Mouse (Mus musculus): ENCODE data around the gene Eftud2. TPM values are rescaled to one million over a fixed set of nuclear protein-coding genes. Genes with fewer than 3 reads are reported as not detected.

Gene Eftud2
- polyA plus RNA-seq, 1 experiment from 2014 or later: 114 TPM

GRCm38 (mm10) chr11:102818121-102819020, 62.4 kb downstream of the Eftud2 start:
- WGBS: under 1% methylated on average over 78 of the region's 92 CpGs
- H3K36me3 ChIP-seq (ENCODE audit: control insufficient read depth, insufficient read depth): no peaks in the 10 kb centered on the region
- peak overlapping the region; percentile 99 for H3K9ac ChIP-seq (ENCODE audit: low read length)
- peak overlapping the region; percentile 98 for H3K27ac ChIP-seq (ENCODE audit: low read length)
- H3K4me3 ChIP-seq (ENCODE audit: low read length): peak overlapping the region; percentile 76
- H3K27me3 ChIP-seq (ENCODE audit: control insufficient read depth, insufficient read depth, low read length): no peaks in the 10 kb centered on the region
- H3K4me1 ChIP-seq (ENCODE audit: control insufficient read depth, insufficient read depth, low read length): peaks cover 26% of the 10 kb centered on the region
- peak overlapping the region; percentile 73 for H3K4me2 ChIP-seq (ENCODE audit: low read depth, low read length)
- H3K9me3 ChIP-seq (replicated peaks; ENCODE audit: control insufficient read depth, low read length): no peaks in the 10 kb centered on the region
- peak; percentile 53 for ATAC-seq (replicated peaks; ENCODE audit: extremely low read depth, insufficient read depth, low FRiP score)

DNA sequence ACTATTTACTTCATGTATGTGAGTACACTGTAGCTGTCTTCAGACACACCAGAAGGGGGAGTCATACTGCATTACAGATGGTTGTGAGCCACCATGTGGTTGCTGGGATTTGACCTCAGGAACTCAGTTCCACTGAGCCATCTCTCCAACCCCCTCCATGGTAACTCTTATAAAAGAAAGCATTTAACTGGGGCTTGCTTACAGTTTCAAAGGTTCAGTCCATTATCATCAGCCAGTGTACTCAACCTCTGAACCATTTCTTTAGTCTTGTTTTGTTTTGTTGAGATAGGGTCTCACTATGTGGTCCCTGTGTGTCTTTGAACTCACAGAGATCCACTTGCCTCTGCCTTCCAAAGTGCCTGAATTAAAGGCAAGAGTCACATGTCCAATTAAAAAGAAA, 65.9 kb downstream of the Eftud2 start:
- H3K4me1 ChIP-seq (ENCODE audit: control insufficient read depth, insufficient read depth, low read length): peaks cover 33% of the 10 kb centered on the region
- H3K36me3 ChIP-seq (ENCODE audit: control insufficient read depth, insufficient read depth): no peaks in the 10 kb centered on the region
- H3K4me2 ChIP-seq (ENCODE audit: low read depth, low read length): no peak overlapping the region
- H3K4me3 ChIP-seq (ENCODE audit: low read length): no peak overlapping the region
- no peak overlapping the region for H3K9ac ChIP-seq (ENCODE audit: low read length)
- no peak overlapping the region; the same call in 1 of the 2 replicates for H3K27ac ChIP-seq (ENCODE audit: low read length)
- no peaks in the 10 kb centered on the region for H3K27me3 ChIP-seq (ENCODE audit: control insufficient read depth, insufficient read depth, low read length)
- no peaks in the 10 kb centered on the region for H3K9me3 ChIP-seq (replicated peaks; ENCODE audit: control insufficient read depth, low read length)
- no peak for ATAC-seq (replicated peaks; ENCODE audit: extremely low read depth, insufficient read depth, low FRiP score)

DNA sequence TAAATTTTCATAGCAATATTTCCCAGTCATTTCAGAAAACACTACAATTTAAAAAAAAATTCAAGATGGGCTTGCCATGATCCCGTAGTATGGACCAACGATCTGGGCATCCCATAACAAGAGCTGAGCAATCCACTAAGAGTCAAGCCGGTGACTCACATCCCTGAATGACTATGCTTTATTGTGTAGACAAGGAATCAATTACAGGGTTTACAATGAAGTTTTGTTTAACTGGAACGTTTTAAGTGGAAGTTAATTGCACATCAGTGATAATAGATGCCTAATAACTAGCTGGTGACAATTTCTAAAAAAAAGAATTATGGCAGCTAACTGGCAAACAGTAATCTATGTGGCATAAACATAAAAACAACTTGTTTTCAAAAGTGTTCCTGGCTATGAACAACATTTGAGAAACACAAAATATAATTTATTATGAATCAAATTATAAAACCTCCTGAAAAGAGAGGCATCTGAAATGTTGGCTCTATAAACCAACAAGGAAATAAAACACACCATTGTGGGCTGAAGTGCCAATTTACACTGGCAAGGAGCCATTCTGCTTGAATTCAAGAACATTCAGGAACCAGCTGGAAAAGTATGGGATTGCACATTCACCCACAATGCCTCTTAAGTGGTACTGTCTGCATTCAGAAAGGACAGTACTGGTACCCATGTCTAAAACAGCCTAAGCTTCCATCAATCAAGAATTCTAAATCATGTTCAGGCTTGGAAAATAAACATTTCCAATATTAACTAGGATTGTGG, 69.9 kb downstream of the Eftud2 start:
- Histone ChIP-seq H3K9me3 (replicated peaks; ENCODE audit: control insufficient read depth, low read length) (no peaks in the 10 kb centered on the region), H3K27ac (ENCODE audit: low read length) (no peak overlapping the region), H3K4me1 (ENCODE audit: control insufficient read depth, insufficient read depth, low read length) (peaks cover 35% of the 10 kb centered on the region), H3K27me3 (ENCODE audit: control insufficient read depth, insufficient read depth, low read length) (no peaks in the 10 kb centered on the region), H3K36me3 (ENCODE audit: control insufficient read depth, insufficient read depth) (no peaks in the 10 kb centered on the region), H3K4me3 (ENCODE audit: low read length) (no peak overlapping the region), H3K4me2 (ENCODE audit: low read depth, low read length) (no peak overlapping the region), H3K9ac (ENCODE audit: low read length) (no peak overlapping the region)
- no peak for ATAC-seq (replicated peaks; ENCODE audit: extremely low read depth, insufficient read depth, low FRiP score)
- WGBS: 60% methylated on average over 4 of the region's 4 CpGs

GRCm38 (mm10) chr11:102808246-102808645, 72.5 kb downstream of the Eftud2 start:
- no peaks in the 10 kb centered on the region for H3K9me3 ChIP-seq (replicated peaks; ENCODE audit: control insufficient read depth, low read length)
- 56% methylated on average over 5 of the region's 5 CpGs for WGBS
- ATAC-seq (replicated peaks; ENCODE audit: extremely low read depth, insufficient read depth, low FRiP score): no peak
- peaks cover 19% of the 10 kb centered on the region for H3K4me1 ChIP-seq (ENCODE audit: control insufficient read depth, insufficient read depth, low read length)
- H3K27ac ChIP-seq (ENCODE audit: low read length): no peak overlapping the region
- H3K4me2 ChIP-seq (ENCODE audit: low read depth, low read length): no peak overlapping the region
- no peak overlapping the region for H3K4me3 ChIP-seq (ENCODE audit: low read length)
- H3K36me3 ChIP-seq (ENCODE audit: control insufficient read depth, insufficient read depth): peaks cover 10% of the 10 kb centered on the region
- no peak overlapping the region for H3K9ac ChIP-seq (ENCODE audit: low read length)
- no peaks in the 10 kb centered on the region for H3K27me3 ChIP-seq (ENCODE audit: control insufficient read depth, insufficient read depth, low read length)

GRCm38 (mm10) chr11:102803453-102803852, 77.3 kb downstream of the Eftud2 start:
- Histone ChIP-seq H3K4me1 (ENCODE audit: control insufficient read depth, insufficient read depth, low read length) (peaks cover 21% of the 10 kb centered on the region), H3K9me3 (replicated peaks; ENCODE audit: control insufficient read depth, low read length) (no peaks in the 10 kb centered on the region), H3K4me3 (ENCODE audit: low read length) (no peak overlapping the region), H3K4me2 (ENCODE audit: low read depth, low read length) (no peak overlapping the region), H3K36me3 (ENCODE audit: control insufficient read depth, insufficient read depth) (peaks cover 40% of the 10 kb centered on the region), H3K27me3 (ENCODE audit: control insufficient read depth, insufficient read depth, low read length) (no peaks in the 10 kb centered on the region), H3K9ac (ENCODE audit: low read length) (no peak overlapping the region), H3K27ac (ENCODE audit: low read length) (no peak overlapping the region)
- ATAC-seq (replicated peaks; ENCODE audit: extremely low read depth, insufficient read depth, low FRiP score): no peak
- 75% methylated on average over 5 of the region's 5 CpGs for WGBS

DNA sequence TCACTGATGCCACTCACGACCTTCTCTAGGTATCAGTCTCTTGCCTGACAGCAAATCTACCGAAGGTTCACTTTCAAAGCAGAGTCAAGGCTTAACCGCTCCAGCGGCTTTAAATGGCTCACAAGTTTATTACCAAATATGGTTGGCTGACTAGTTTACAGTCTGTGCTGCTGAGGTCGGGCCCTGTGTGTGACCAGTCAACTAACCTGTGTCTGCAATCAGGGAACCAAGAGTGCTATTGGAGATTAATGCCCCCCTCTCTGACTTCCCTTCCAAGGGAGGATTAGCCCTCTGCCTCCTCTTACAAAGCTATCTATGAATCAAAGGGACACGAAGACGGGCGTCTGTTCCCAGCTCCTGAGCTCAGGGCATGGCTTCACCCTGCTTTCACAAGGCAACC, 86.6 kb downstream of the Eftud2 start:
- Histone ChIP-seq H3K9ac (ENCODE audit: low read length) (peak overlapping the region; percentile 38), H3K4me2 (ENCODE audit: low read depth, low read length) (no peak overlapping the region), H3K4me3 (ENCODE audit: low read length) (no peak overlapping the region), H3K9me3 (replicated peaks; ENCODE audit: control insufficient read depth, low read length) (no peaks in the 10 kb centered on the region), H3K4me1 (ENCODE audit: control insufficient read depth, insufficient read depth, low read length) (peaks cover 33% of the 10 kb centered on the region), H3K36me3 (ENCODE audit: control insufficient read depth, insufficient read depth) (peaks cover 11% of the 10 kb centered on the region), H3K27ac (ENCODE audit: low read length) (peak overlapping the region; percentile 62), H3K27me3 (ENCODE audit: control insufficient read depth, insufficient read depth, low read length) (no peaks in the 10 kb centered on the region)
- 0 out of 2 replicates have a peak, but pooled peaks have one; percentile 46 for ATAC-seq (replicated peaks; ENCODE audit: extremely low read depth, insufficient read depth, low FRiP score)
- WGBS: 32% methylated on average over 8 of the region's 8 CpGs

GRCm38 (mm10) chr11:102791682-102792445, 88.9 kb downstream of the Eftud2 start:
- 28% methylated on average over 14 of the region's 14 CpGs for WGBS
- Histone ChIP-seq H3K27me3 (ENCODE audit: control insufficient read depth, insufficient read depth, low read length) (no peaks in the 10 kb centered on the region), H3K9ac (ENCODE audit: low read length) (peak overlapping the region; percentile 51), H3K36me3 (ENCODE audit: control insufficient read depth, insufficient read depth) (peaks cover 2% of the 10 kb centered on the region; the same call in 1 of the 2 replicates), H3K4me1 (ENCODE audit: control insufficient read depth, insufficient read depth, low read length) (peaks cover 45% of the 10 kb centered on the region), H3K27ac (ENCODE audit: low read length) (peak overlapping the region; percentile 80), H3K9me3 (replicated peaks; ENCODE audit: control insufficient read depth, low read length) (no peaks in the 10 kb centered on the region), H3K4me2 (ENCODE audit: low read depth, low read length) (peak overlapping the region; percentile 49), H3K4me3 (ENCODE audit: low read length) (no peak overlapping the region)
- peak; percentile 52 for ATAC-seq (replicated peaks; ENCODE audit: extremely low read depth, insufficient read depth, low FRiP score)

Data from heart, embryonic 16.5 days (tissue).